Mouse (Mus musculus): ENCODE data around the gene Wdr90.

- no peak for TF ChIP-seq CTCF (IDR thresholded peaks at IDR 0.05; ENCODE audit: low read depth, low read length)
- no peak for TF ChIP-seq POLR2A (IDR thresholded peaks at IDR 0.05; ENCODE audit: borderline replicate concordance, low read depth, low read length)
Measured at GRCm38 (mm10) chr17:25802825-25803517, 58.3 kb downstream of the Wdr90 start.
